Mouse (Mus musculus) neural tube, embryonic 13.5 days (tissue): ENCODE measurements around the gene Olfr395. TPM values are rescaled to one million over a fixed set of nuclear protein-coding genes. Genes with fewer than 3 reads are reported as not detected.
"Not testable (repeated sequence)": the region's sequence is repeated elsewhere in the genome, so short reads cannot be mapped to it uniquely, and the experiment has no call there.

ENCODE experiments used
- ATAC-seq: fragments of 200-750 bp; cut with Nextera tagmentation; 2 replicates; pipeline ENCODE4 v1.8.0; 2017; ENCODE audit warnings: low read depth, mild to moderate bottlenecking, moderate TSS enrichment, moderate library complexity
- H3K27ac ChIP-seq: fragments of 300-500 bp; sonication (generic); replicated peaks from 2 replicates; pipeline ENCODE4 v1.5.1; 2015; ENCODE audit warnings: moderate library complexity, mild to moderate bottlenecking, inconsistent platforms
- H3K27me3 ChIP-seq: fragments of 300-500 bp; sonication (generic); 2 replicates; pipeline ENCODE4 v1.6.1; 2015; ENCODE audit warnings: mild to moderate bottlenecking, inconsistent platforms
- H3K36me3 ChIP-seq: fragments of 300-500 bp; sonication (generic); 2 replicates; pipeline ENCODE4 v1.6.1; 2015; ENCODE audit warnings: mild to moderate bottlenecking, inconsistent platforms
- H3K4me1 ChIP-seq: fragments of 300-500 bp; sonication (generic); replicated peaks from 2 replicates; pipeline ENCODE4 v1.6.1; 2015; ENCODE audit warnings: inconsistent platforms
- H3K4me2 ChIP-seq: fragments of 300-500 bp; sonication (generic); 2 replicates; pipeline ENCODE4 v1.6.1; 2015; ENCODE audit warnings: inconsistent platforms, mild to moderate bottlenecking, moderate library complexity
- H3K4me3 ChIP-seq: fragments of 300-500 bp; sonication (generic); 2 replicates; pipeline ENCODE4 v1.5.1; 2015; ENCODE audit warnings: mild to moderate bottlenecking, inconsistent platforms
- H3K9ac ChIP-seq: fragments of 300-500 bp; sonication (generic); 2 replicates; pipeline ENCODE4 v1.6.1; 2015; ENCODE audit warnings: moderate library complexity, mild to moderate bottlenecking, inconsistent platforms
- H3K9me3 ChIP-seq: fragments of 300-500 bp; sonication (generic); 2 replicates; pipeline ENCODE4 v1.6.1; 2016; ENCODE audit warnings: inconsistent platforms
- WGBS: fragments of 180-500 bp; shearing (Covaris S2); methylation state at CpG from one replicate; pipeline ENCODE4 v1.1.7; 2015; 5-methylcytosine and 5-hydroxymethylcytosine counted together
- polyA plus RNA-seq: library from polyadenylated mRNA; unstranded; fragments of >200 nt; fragmentation: Nextera tagmentation; extraction: Ambion mirVana; gene quantifications from 2 replicates; pipeline ENCODE4 v1.2.1, GENCODE M21; 2015

Olfr395 gene
- not detected in 2 replicates for polyA plus RNA-seq

DNA sequence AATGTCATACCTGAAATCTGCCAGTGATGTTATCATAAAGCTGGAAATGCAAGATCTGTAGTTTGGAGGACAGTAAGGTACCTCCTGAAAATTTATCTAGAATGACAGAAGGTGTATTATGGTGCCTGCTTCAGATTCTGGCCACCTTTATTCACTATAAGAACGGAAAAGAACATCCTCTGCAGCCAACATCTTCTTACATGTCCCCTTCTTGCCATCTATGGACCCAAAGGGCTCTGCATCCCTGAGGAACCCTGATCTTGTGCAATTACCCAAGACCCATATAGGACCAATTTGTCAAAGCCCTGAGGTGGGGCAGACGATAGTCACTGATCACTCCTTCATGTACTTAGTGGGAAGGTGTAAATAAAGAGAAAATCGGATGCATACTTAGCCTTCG is at the start of gene Olfr395:
Olfr395 (minus strand) TSS at position 101 of the 400 bp plus-strand sequence.
- not testable (repeated sequence) for H3K36me3 ChIP-seq, H3K4me3 ChIP-seq, ATAC-seq, H3K4me2 ChIP-seq, H3K27me3 ChIP-seq, H3K27ac ChIP-seq, H3K9me3 ChIP-seq, H3K9ac ChIP-seq, H3K4me1 ChIP-seq
- 80% methylated on average over 4 of the region's 4 CpGs for WGBS

GRCm38 (mm10) chr11:73936377-73936776 is 27.3 kb upstream of the Olfr395 start, which contains the start of gene Olfr23:
TSS of gene Olfr23 (plus strand) at chr11:73936677.
- no peak within 1 kb of the TSS for H3K4me3 ChIP-seq
- H3K36me3 ChIP-seq, result no peaks in the 10 kb centered on the region
- peaks cover 17% of the 10 kb centered on the region for H3K9me3 ChIP-seq
- no peak within 1 kb of the TSS for H3K9ac ChIP-seq
- no peak within 1 kb of the TSS for H3K27ac ChIP-seq
- H3K4me2 ChIP-seq, result no peak within 1 kb of the TSS
- H3K4me1 ChIP-seq, result no peaks in the 10 kb centered on the region
- ATAC-seq, result no peak
- H3K27me3 ChIP-seq, result no peaks in the 10 kb centered on the region

DNA sequence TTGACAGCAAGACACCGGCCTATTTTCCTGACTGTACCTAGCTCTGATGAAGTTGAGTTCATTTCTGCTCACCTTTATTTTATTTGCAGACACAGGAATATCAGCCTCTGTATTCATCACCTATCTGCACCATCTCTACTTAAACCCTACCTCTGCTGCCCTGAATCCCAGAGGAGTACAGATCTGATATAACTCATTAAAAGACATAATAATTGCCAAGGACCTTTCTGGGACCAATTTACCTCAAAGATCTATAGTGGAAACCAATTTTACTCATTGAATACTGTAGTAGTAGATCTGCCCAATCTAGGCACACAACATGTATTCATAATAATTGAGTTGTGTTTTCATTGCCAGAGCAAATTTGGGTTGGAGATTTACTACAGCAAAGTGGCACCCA is 18.4 kb downstream of the Olfr395 start, which contains the start of gene Olfr394:
Olfr394 (minus strand) TSS at position 101 of the 400 bp plus-strand sequence.
- H3K27ac ChIP-seq, result no peak within 1 kb of the TSS
- ATAC-seq, result no peak
- H3K4me1 ChIP-seq, result no peaks in the 10 kb centered on the region
- H3K4me3 ChIP-seq, result no peak within 1 kb of the TSS
- no peak within 1 kb of the TSS for H3K9ac ChIP-seq
- no peaks in the 10 kb centered on the region for H3K36me3 ChIP-seq
- H3K4me2 ChIP-seq, result no peak within 1 kb of the TSS
- 93% methylated on average over 1 of the region's 1 CpGs for WGBS
- peaks cover 20% of the 10 kb centered on the region for H3K9me3 ChIP-seq
- H3K27me3 ChIP-seq, result no peaks in the 10 kb centered on the region

Other genes starting within 250 kb of the Olfr395 start
- not detected in 2 replicates for gene Zfp735, start 220.5 kb downstream of the Olfr395 start, polyA plus RNA-seq
- gene Olfr389, start 128.6 kb downstream of the Olfr395 start, polyA plus RNA-seq, result not detected in 2 replicates
- gene Olfr390, start 126.3 kb downstream of the Olfr395 start, polyA plus RNA-seq, result not detected in 2 replicates
- not detected in 2 replicates for gene Olfr391-ps, start 106.2 kb downstream of the Olfr395 start, polyA plus RNA-seq
- gene Olfr392, start 92.2 kb downstream of the Olfr395 start, polyA plus RNA-seq, result not detected in 2 replicates
- gene Olfr393, start 57.8 kb downstream of the Olfr395 start, polyA plus RNA-seq, result not detected in 2 replicates
- not detected in 2 replicates for gene Olfr394, start 18.5 kb downstream of the Olfr395 start, polyA plus RNA-seq
- not detected in 2 replicates for gene Olfr23, start 27.4 kb upstream of the Olfr395 start, polyA plus RNA-seq
- not detected in 2 replicates for gene Olfr397, start 51.5 kb upstream of the Olfr395 start, polyA plus RNA-seq
- gene Olfr398, start 81.1 kb upstream of the Olfr395 start, polyA plus RNA-seq, result not detected in 2 replicates
- not detected in 2 replicates for gene Olfr139, start 147.3 kb upstream of the Olfr395 start, polyA plus RNA-seq
- not detected in 2 replicates for gene Olfr399, start 147.3 kb upstream of the Olfr395 start, polyA plus RNA-seq
- gene Zfp616, start 160.7 kb upstream of the Olfr395 start, polyA plus RNA-seq, result not detected in 2 replicates
- not detected in 2 replicates for gene Olfr401, start 204.4 kb upstream of the Olfr395 start, polyA plus RNA-seq
- not detected in 2 replicates for gene Olfr402, start 244.2 kb upstream of the Olfr395 start, polyA plus RNA-seq